Mouse (Mus musculus) cortical plate, adult 2 months (tissue): ENCODE data around the gene Rel.

Source experiments
- CTCF ChIP-seq: fragments of 200-500 bp; IDR thresholded peaks from 2 replicates; pipeline ENCODE4 v1.5.1; 2011; ENCODE audit warnings: mild to moderate bottlenecking, control low read depth, low read length; ENCODE audit not compliant: insufficient read depth; ENCODE audit errors: extremely low read depth
- POLR2A ChIP-seq: fragments of 200-500 bp; IDR thresholded peaks from 2 replicates; pipeline ENCODE4 v1.6.1; 2011; ENCODE audit warnings: mild to moderate bottlenecking, low read length, control low read depth; ENCODE audit not compliant: insufficient read depth; ENCODE audit errors: extremely low read depth

DNA sequence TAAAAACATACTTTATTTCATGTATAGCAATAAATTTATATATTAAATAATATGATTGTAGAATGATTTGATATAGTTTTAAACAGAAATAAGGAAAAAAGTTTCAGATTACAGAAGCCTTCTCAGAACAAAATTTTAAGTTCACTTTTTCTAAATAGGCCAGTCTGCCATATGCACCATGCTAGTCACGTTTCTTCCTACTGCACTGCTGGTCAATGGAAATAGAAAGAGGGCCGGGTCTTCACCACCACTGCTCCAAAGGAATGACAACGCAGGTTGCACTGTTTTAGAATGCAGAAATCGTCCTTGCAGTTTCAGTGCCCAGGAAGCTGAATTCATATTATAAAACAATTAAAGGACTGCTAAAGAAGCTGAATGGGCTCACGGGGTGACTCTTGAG, 12.3 kb upstream of the Rel start:
- no peak for TF ChIP-seq CTCF
- TF ChIP-seq POLR2A = no peak
